In genomic region chr6:124828868-124829798, GRCm38 (mm10) we compare ENCODE assay signal across 8 mouse cellular contexts. TPM values are rescaled to one million over a fixed set of nuclear protein-coding genes. Genes with fewer than 3 reads are reported as not detected.
DNase-seq lines count a peak whose midpoint lies in the region; ATAC-seq lines count a peak whose summit lies in the region.

Gene Usp5 (minus strand): TSS chr6:124829484.
Gene Cdca3 (plus strand): TSS chr6:124829547.

- peak; percentile 100 for DNase-seq in adipocyte (ENCODE audit: low spot score)
- DNase-seq in embryo, embryonic 10 days (ENCODE audit: low spot score), result peak; percentile 100
- DNase-seq in gastrocnemius, postnatal 10 days, result peak; percentile 94
- peak; percentile 100 for DNase-seq in induced T-regulatory cell, adult 2 months (ENCODE audit: low read depth)
- peak; percentile 99 for DNase-seq in left cerebral cortex, adult 9 months (ENCODE audit: low spot score in 2 of 2)
- peak; percentile 97 for DNase-seq in right cerebral cortex, postnatal 14 days
- DNase-seq in urinary bladder, postnatal 36 days (ENCODE audit: low spot score in 2 of 2), result peak; percentile 95 to 98

- peak; percentile 74 for ATAC-seq in megakaryocyte progenitor cell, adult 5-6 weeks (replicated peaks; ENCODE audit: poor library complexity)

RNA-seq across cellular contexts. Expression of gene Usp5, which starts in this region (rescaled TPM):
- total RNA-seq in gastrocnemius, postnatal 10 days (2021), result 10 to 100 TPM; 66.2 to 66.4 TPM
- total RNA-seq in megakaryocyte progenitor cell, adult 5-6 weeks (2015), result 42.0 and 46.7 TPM in 2 replicates
- 86.1 and 87.7 TPM in 2 replicates for total RNA-seq in megakaryocyte progenitor cell, adult 5-6 weeks (2017)

RNA-seq across cellular contexts. Expression of gene Cdca3, which starts in this region (rescaled TPM):
- 10 to 100 TPM; 13.5 to 14.3 TPM for total RNA-seq in gastrocnemius, postnatal 10 days (2021)
- total RNA-seq in megakaryocyte progenitor cell, adult 5-6 weeks (2015), result 130 and 145 TPM in 2 replicates
- total RNA-seq in megakaryocyte progenitor cell, adult 5-6 weeks (2017), result 149 and 159 TPM in 2 replicates

Comparison
In these comparisons a context has a peak if more than half of its experiments do, and no peak if none do; other contexts are left out.
1. Peak in every context shown above with its lines: DNase-seq and ATAC-seq.
2. RNA of gene Cdca3 (total RNA-seq): 130 to 159 TPM in megakaryocyte progenitor cell, adult 5-6 weeks; 13.5 to 14.3 TPM in gastrocnemius, postnatal 10 days; every median in the first group is over 4 times any median in the second.